ENCODE assay signal across 19 mouse cellular contexts in genomic region chr12:35161690-35162089, GRCm38 (mm10).
DNase-seq lines count a peak whose midpoint lies in the region; ATAC-seq and TF ChIP-seq lines count a peak whose summit lies in the region.
"Had no signal": no experiment of that assay in that cellular context is flagged by ENCODE, and none has a peak within 500 bp of the region (broad histone marks: within the 10 kb centered on the region; RNA-seq: fewer than 3 reads in every experiment).

No protein-coding gene starts in this region.

- intact Hi-C loops in heart, adult 2 months (cut with DNase I), result no loop called here

- TF ChIP-seq EP300 in heart, adult 2 months (IDR thresholded peaks at IDR 0.05; ENCODE audit: insufficient read depth, low read depth, low read length), result no peak
- TF ChIP-seq EP300 in lung, postnatal 0 days (IDR thresholded peaks at IDR 0.05), result no peak

- no peaks in the 10 kb centered on the region for H3K9me3 ChIP-seq in lung, postnatal 0 days (ENCODE audit: low read length)
- H3K9me3 ChIP-seq: heart, embryonic 12.5 days; midbrain, embryonic 15.5 days; neural tube, embryonic 13.5 days had no signal

- TF ChIP-seq POLR2A in heart, adult 2 months (IDR thresholded peaks at IDR 0.05; ENCODE audit: insufficient read depth, low read depth, low read length), result no peak

- TF ChIP-seq CTCF in heart, adult 2 months (IDR thresholded peaks at IDR 0.05), result peak; percentile 46
- peak; percentile 55 for TF ChIP-seq CTCF in lung, postnatal 0 days (IDR thresholded peaks at IDR 0.05)

- no peak overlapping the region for H3K27ac ChIP-seq in heart, adult 2 months
- no peak overlapping the region for H3K27ac ChIP-seq in lung, postnatal 0 days (ENCODE audit: low read length)
- H3K27ac ChIP-seq: macrophage; midbrain, embryonic 15.5 days; neural tube, embryonic 13.5 days had no signal

- H3K4me3 ChIP-seq in heart, adult 2 months, result no peak overlapping the region
- no peak overlapping the region for H3K4me3 ChIP-seq in lung, postnatal 0 days (ENCODE audit: low read depth, low read length)
- H3K4me3 ChIP-seq: heart, embryonic 12.5 days; midbrain, embryonic 15.5 days; neural tube, embryonic 13.5 days had no signal

- H3K4me2 ChIP-seq in lung, postnatal 0 days (replicated peaks; ENCODE audit: low read depth, low read length), result no peak overlapping the region
- H3K4me2 ChIP-seq: heart, embryonic 12.5 days; midbrain, embryonic 15.5 days; neural tube, embryonic 13.5 days had no signal

- no peaks in the 10 kb centered on the region for H3K4me1 ChIP-seq in heart, adult 2 months (ENCODE audit: control insufficient read depth, insufficient read depth, low read length)
- no peaks in the 10 kb centered on the region for H3K4me1 ChIP-seq in lung, postnatal 0 days (ENCODE audit: insufficient read depth, low read depth, low read length)
- H3K4me1 ChIP-seq: heart, embryonic 12.5 days; midbrain, embryonic 15.5 days; neural tube, embryonic 13.5 days had no signal

- no peaks in the 10 kb centered on the region for H3K79me2 ChIP-seq in heart, adult 2 months (replicated peaks; ENCODE audit: control insufficient read depth, insufficient read depth, low read length)

- peak; percentile 30 for DNase-seq in adrenal gland, postnatal 10 days
- no peak for DNase-seq in adrenal gland, postnatal 4 days (ENCODE audit: low spot score in 2 of 2)
- DNase-seq in heart, adult 2 months, result no peak
- DNase-seq in heart, adult 18-20 months, result no peak
- peak; percentile 37 for DNase-seq in lung, postnatal 0 days (ENCODE audit: low spot score)
- no peak for DNase-seq in lung, postnatal 4 days
- peak; percentile 5 for DNase-seq in lung, postnatal 14 days
- DNase-seq: B cell, adult 2 months; forebrain, postnatal 0 days; gastrocnemius, postnatal 10 days; kidney, adult 11 months; liver; retina, postnatal 1 day; thymus, postnatal 4 days had no signal

- ATAC-seq in lung, postnatal 0 days, result no peak
- no peak for ATAC-seq in activated CD4-positive, CD25-positive, alpha-beta regulatory T cell, adult 4 months
- ATAC-seq: forebrain, postnatal 0 days; midbrain, embryonic 15.5 days had no signal

- no peaks in the 10 kb centered on the region for H3K36me3 ChIP-seq in heart, adult 2 months (ENCODE audit: control insufficient read depth, insufficient read depth, low read length)
- no peaks in the 10 kb centered on the region for H3K36me3 ChIP-seq in lung, postnatal 0 days (ENCODE audit: insufficient read depth, low read length)
- H3K36me3 ChIP-seq: heart, embryonic 12.5 days; midbrain, embryonic 15.5 days; neural tube, embryonic 13.5 days had no signal

- 57% methylated on average over 4 of the region's 4 CpGs for WGBS in heart, adult 2 months
- WGBS in lung, postnatal 0 days, result 46% methylated on average over 4 of the region's 4 CpGs

- H3K27me3 ChIP-seq in heart, adult 2 months (ENCODE audit: control insufficient read depth, insufficient read depth, low read length), result no peaks in the 10 kb centered on the region
- no peaks in the 10 kb centered on the region for H3K27me3 ChIP-seq in lung, postnatal 0 days (replicated peaks; ENCODE audit: insufficient read depth, low read length)
- H3K27me3 ChIP-seq: heart, embryonic 12.5 days; midbrain, embryonic 15.5 days; neural tube, embryonic 13.5 days had no signal

- H3K9ac ChIP-seq in heart, adult 2 months (ENCODE audit: low read depth, low read length), result no peak overlapping the region
- H3K9ac ChIP-seq in lung, postnatal 0 days (replicated peaks; ENCODE audit: low read depth), result no peak overlapping the region
- H3K9ac ChIP-seq: forebrain, postnatal 0 days; heart, embryonic 12.5 days; midbrain, embryonic 15.5 days; neural tube, embryonic 13.5 days had no signal

Comparison
In these comparisons a context has a peak if more than half of its experiments do, and no peak if none do; other contexts are left out.
1. DNase-seq: peak in adrenal gland, postnatal 10 days (single experiment), lung, postnatal 0 days (single experiment) and lung, postnatal 14 days (single experiment); none in adrenal gland, postnatal 4 days (0 of 2), heart, adult 2 months (0 of 2), heart, adult 18-20 months (0 of 2) and lung, postnatal 4 days (0 of 2).